Mouse (Mus musculus): ENCODE data around the gene Olfr12. TPM values are rescaled to one million over a fixed set of nuclear protein-coding genes. Genes with fewer than 3 reads are reported as not detected.
A peak's percentile ranks its signal among the peaks of the same experiment; 100 is the strongest.

Gene Olfr12
- polyA plus RNA-seq, 1 experiment from 2014 or later: not detected

GRCm38 (mm10) chr1:92643691-92644090 is 26.1 kb downstream of the Olfr12 start:
- 80% methylated on average over 4 of the region's 4 CpGs for WGBS
- H3K9ac ChIP-seq: no peak overlapping the region

GRCm38 (mm10) chr1:92644916-92645315 is 27.3 kb downstream of the Olfr12 start:
- no peak overlapping the region for H3K4me2 ChIP-seq
- no peak for ATAC-seq
- H3K9me3 ChIP-seq (replicated peaks): no peaks in the 10 kb centered on the region
- H3K4me1 ChIP-seq: peaks cover 29% of the 10 kb centered on the region
- H3K9ac ChIP-seq: no peak overlapping the region
- H3K4me3 ChIP-seq: no peak overlapping the region
- 0 out of 2 replicates have a peak, but pooled peaks cover 6% of the 10 kb centered on the region for H3K27me3 ChIP-seq
- no peak overlapping the region for H3K27ac ChIP-seq
- WGBS: 83% methylated on average over 5 of the region's 5 CpGs
- no peaks in the 10 kb centered on the region for H3K36me3 ChIP-seq (ENCODE audit: poor library complexity, severe bottlenecking)

More at GRCm38 (mm10) chr1:92643691-92644090, 26.1 kb downstream of the Olfr12 start:
- no peak for ATAC-seq
- Histone ChIP-seq H3K36me3 (ENCODE audit: poor library complexity, severe bottlenecking) (peaks cover 10% of the 10 kb centered on the region; the same call in 1 of the 2 replicates), H3K9me3 (replicated peaks) (no peaks in the 10 kb centered on the region), H3K27ac (no peak overlapping the region), H3K4me3 (no peak overlapping the region), H3K4me2 (no peak overlapping the region), H3K4me1 (peaks cover 31% of the 10 kb centered on the region), H3K27me3 (0 out of 2 replicates have a peak, but pooled peaks cover 6% of the 10 kb centered on the region)

- H3K4me1 ChIP-seq: peaks cover 18% of the 10 kb centered on the region
- H3K9me3 ChIP-seq (replicated peaks): no peaks in the 10 kb centered on the region
- no peaks in the 10 kb centered on the region for H3K36me3 ChIP-seq (ENCODE audit: poor library complexity, severe bottlenecking)
- H3K4me2 ChIP-seq: no peak overlapping the region
- ATAC-seq: no peak
- H3K27ac ChIP-seq: no peak overlapping the region
- H3K4me3 ChIP-seq: no peak overlapping the region
- H3K27me3 ChIP-seq: 0 out of 2 replicates have a peak, but pooled peaks cover 6% of the 10 kb centered on the region
- H3K9ac ChIP-seq: no peak overlapping the region
- 54% methylated on average over 2 of the region's 2 CpGs for WGBS
Measured at GRCm38 (mm10) chr1:92646111-92646510, 28.5 kb downstream of the Olfr12 start.

- ATAC-seq: no peak
- H3K9ac ChIP-seq: no peak overlapping the region
- peaks cover 21% of the 10 kb centered on the region for H3K4me1 ChIP-seq
Measured at GRCm38 (mm10) chr1:92646601-92647000, 29.0 kb downstream of the Olfr12 start.

GRCm38 (mm10) chr1:92647026-92647425 is 29.4 kb downstream of the Olfr12 start:
- H3K4me1 ChIP-seq: peaks cover 22% of the 10 kb centered on the region

More at GRCm38 (mm10) chr1:92646601-92647000, 29.0 kb downstream of the Olfr12 start:
- Histone ChIP-seq H3K27ac (no peak overlapping the region), H3K27me3 (0 out of 2 replicates have a peak, but pooled peaks cover 6% of the 10 kb centered on the region), H3K4me3 (no peak overlapping the region), H3K36me3 (ENCODE audit: poor library complexity, severe bottlenecking) (no peaks in the 10 kb centered on the region), H3K9me3 (replicated peaks) (no peaks in the 10 kb centered on the region), H3K4me2 (no peak overlapping the region)
- WGBS: 81% methylated on average over 7 of the region's 7 CpGs

GRCm38 (mm10) chr1:92647752-92648151 is 30.2 kb downstream of the Olfr12 start:
- Histone ChIP-seq H3K9me3 (replicated peaks) (no peaks in the 10 kb centered on the region), H3K36me3 (ENCODE audit: poor library complexity, severe bottlenecking) (no peaks in the 10 kb centered on the region), H3K4me2 (no peak overlapping the region), H3K4me3 (no peak overlapping the region), H3K27me3 (0 out of 2 replicates have a peak, but pooled peaks cover 6% of the 10 kb centered on the region), H3K9ac (no peak overlapping the region), H3K4me1 (peaks cover 15% of the 10 kb centered on the region; the same call in 1 of the 2 replicates), H3K27ac (no peak overlapping the region)
- peak; percentile 62 for ATAC-seq
- WGBS: 10% methylated on average over 8 of the region's 8 CpGs

More at GRCm38 (mm10) chr1:92647026-92647425, 29.4 kb downstream of the Olfr12 start:
- Histone ChIP-seq H3K9ac (no peak overlapping the region), H3K27me3 (0 out of 2 replicates have a peak, but pooled peaks cover 6% of the 10 kb centered on the region), H3K4me3 (no peak overlapping the region), H3K4me2 (no peak overlapping the region), H3K9me3 (replicated peaks) (no peaks in the 10 kb centered on the region), H3K36me3 (ENCODE audit: poor library complexity, severe bottlenecking) (no peaks in the 10 kb centered on the region), H3K27ac (no peak overlapping the region)
- 70% methylated on average over 4 of the region's 4 CpGs for WGBS
- no peak for ATAC-seq

GRCm38 (mm10) chr1:92648197-92648596 is 30.6 kb downstream of the Olfr12 start:
- no peak overlapping the region for H3K4me2 ChIP-seq
- 53% methylated on average over 10 of the region's 10 CpGs for WGBS
- no peaks in the 10 kb centered on the region for H3K9me3 ChIP-seq (replicated peaks)
- H3K4me1 ChIP-seq: 0 out of 2 replicates have a peak, but pooled peaks cover 15% of the 10 kb centered on the region
- no peak overlapping the region for H3K4me3 ChIP-seq
- 0 out of 2 replicates have a peak, but pooled peaks cover 6% of the 10 kb centered on the region for H3K27me3 ChIP-seq
- no peak; the same call in none of the 2 replicates for ATAC-seq
- no peak overlapping the region for H3K27ac ChIP-seq
- no peaks in the 10 kb centered on the region for H3K36me3 ChIP-seq (ENCODE audit: poor library complexity, severe bottlenecking)
- no peak overlapping the region for H3K9ac ChIP-seq

- 0 out of 2 replicates have a peak, but pooled peaks cover 6% of the 10 kb centered on the region for H3K27me3 ChIP-seq
- no peaks in the 10 kb centered on the region for H3K36me3 ChIP-seq (ENCODE audit: poor library complexity, severe bottlenecking)
- no peaks in the 10 kb centered on the region for H3K9me3 ChIP-seq (replicated peaks)
- 0 out of 2 replicates have a peak, but pooled peaks cover 15% of the 10 kb centered on the region for H3K4me1 ChIP-seq
- ATAC-seq: peak; percentile 71
- no peak within 1 kb of the TSS for H3K4me3 ChIP-seq
- no peak within 1 kb of the TSS for H3K27ac ChIP-seq
- H3K9ac ChIP-seq: no peak within 1 kb of the TSS
- 28% methylated on average over 8 of the region's 8 CpGs for WGBS
- H3K4me2 ChIP-seq: no peak within 1 kb of the TSS
Measured at GRCm38 (mm10) chr1:92648673-92649072, 31.1 kb downstream of the Olfr12 start, which contains the start of gene Otos. TSS of gene Otos (minus strand) at chr1:92648841.

GRCm38 (mm10) chr1:92651467-92651866 is 33.9 kb downstream of the Olfr12 start:
- Histone ChIP-seq H3K9ac (0 out of 2 replicates have a peak overlapping the region, but pooled peaks have one; percentile 21), H3K36me3 (ENCODE audit: poor library complexity, severe bottlenecking) (no peaks in the 10 kb centered on the region), H3K9me3 (replicated peaks) (no peaks in the 10 kb centered on the region), H3K4me2 (no peak overlapping the region), H3K27ac (no peak overlapping the region), H3K4me1 (0 out of 2 replicates have a peak, but pooled peaks cover 15% of the 10 kb centered on the region), H3K4me3 (no peak overlapping the region), H3K27me3 (0 out of 2 replicates have a peak, but pooled peaks cover 3% of the 10 kb centered on the region)
- WGBS: 40% methylated on average over 3 of the region's 3 CpGs
- no peak for ATAC-seq

GRCm38 (mm10) chr1:92653179-92653578 is 35.6 kb downstream of the Olfr12 start:
- Histone ChIP-seq H3K4me1 (0 out of 2 replicates have a peak, but pooled peaks cover 12% of the 10 kb centered on the region), H3K9ac (no peak overlapping the region), H3K27ac (no peak overlapping the region), H3K9me3 (replicated peaks) (no peaks in the 10 kb centered on the region), H3K4me2 (no peak overlapping the region), H3K27me3 (no peaks in the 10 kb centered on the region), H3K36me3 (ENCODE audit: poor library complexity, severe bottlenecking) (no peaks in the 10 kb centered on the region), H3K4me3 (no peak overlapping the region)
- no peak for ATAC-seq
- 89% methylated on average over 3 of the region's 3 CpGs for WGBS

- no peaks in the 10 kb centered on the region for H3K36me3 ChIP-seq (ENCODE audit: poor library complexity, severe bottlenecking)
- no peak for ATAC-seq
- H3K4me2 ChIP-seq: no peak overlapping the region
- H3K27me3 ChIP-seq: no peaks in the 10 kb centered on the region
- 0 out of 2 replicates have a peak, but pooled peaks cover 7% of the 10 kb centered on the region for H3K4me1 ChIP-seq
- no peak overlapping the region for H3K4me3 ChIP-seq
- no peak overlapping the region for H3K9ac ChIP-seq
- H3K9me3 ChIP-seq (replicated peaks): no peaks in the 10 kb centered on the region
- H3K27ac ChIP-seq: no peak overlapping the region
- WGBS: 69% methylated on average over 2 of the region's 2 CpGs
Measured at GRCm38 (mm10) chr1:92654676-92655075, 37.1 kb downstream of the Olfr12 start.

- Histone ChIP-seq H3K27me3 (no peaks in the 10 kb centered on the region), H3K9me3 (replicated peaks) (no peaks in the 10 kb centered on the region), H3K36me3 (ENCODE audit: poor library complexity, severe bottlenecking) (no peaks in the 10 kb centered on the region), H3K4me3 (no peak overlapping the region), H3K4me2 (no peak overlapping the region), H3K9ac (no peak overlapping the region), H3K27ac (no peak overlapping the region), H3K4me1 (no peaks in the 10 kb centered on the region)
- ATAC-seq: no peak
- 85% methylated on average over 11 of the region's 11 CpGs for WGBS
Measured at GRCm38 (mm10) chr1:92657025-92657820, 39.6 kb downstream of the Olfr12 start.

Data from forebrain, embryonic 13.5 days (tissue).